Mouse (Mus musculus) T-helper 1 cell (primary cell): ENCODE data around the gene Prex1.

Source experiments
- in situ Hi-C: fragments of 300-600 bp; cut with MboI, MseI; formaldehyde crosslinking; loops from one replicate; pipeline ENCODE4 v1.15.1; 2025; ENCODE audit warnings: high pct_unique_total_duplicates

Gene Prex1

DNA sequence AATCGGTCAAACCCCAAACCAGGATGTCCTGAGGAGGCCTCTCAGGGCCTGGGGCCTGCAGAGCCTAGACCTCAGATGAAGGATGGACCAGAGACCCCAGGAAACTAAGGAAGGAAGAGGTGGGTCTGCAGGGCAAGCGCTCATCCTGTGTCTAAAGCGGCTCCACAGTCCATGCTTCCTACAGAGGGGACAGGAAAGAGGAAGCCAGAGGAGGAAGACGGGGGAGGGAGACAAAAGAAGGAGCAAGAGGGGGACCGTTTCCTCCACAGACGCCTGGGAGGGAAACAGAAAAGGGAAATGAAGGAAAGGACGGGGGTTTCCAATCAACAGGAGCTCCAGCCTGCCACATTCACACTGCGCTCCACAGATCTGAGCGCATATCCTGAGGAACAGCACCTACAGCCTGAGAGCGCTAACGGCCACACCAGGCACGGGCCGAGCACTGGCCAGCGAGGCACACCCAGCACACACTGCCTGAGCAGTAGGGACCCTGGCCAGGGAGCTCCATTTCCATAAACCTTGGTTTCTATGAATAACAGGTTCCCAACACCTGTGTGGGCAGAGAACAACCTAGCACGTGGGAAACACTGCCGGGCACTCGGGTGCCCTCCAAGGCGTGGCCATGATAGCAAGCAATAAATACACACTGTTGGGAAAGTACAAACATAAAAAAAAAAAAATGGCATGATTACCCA, 74.5 kb downstream of the Prex1 start:
- in situ Hi-C loops: no loop called here

DNA sequence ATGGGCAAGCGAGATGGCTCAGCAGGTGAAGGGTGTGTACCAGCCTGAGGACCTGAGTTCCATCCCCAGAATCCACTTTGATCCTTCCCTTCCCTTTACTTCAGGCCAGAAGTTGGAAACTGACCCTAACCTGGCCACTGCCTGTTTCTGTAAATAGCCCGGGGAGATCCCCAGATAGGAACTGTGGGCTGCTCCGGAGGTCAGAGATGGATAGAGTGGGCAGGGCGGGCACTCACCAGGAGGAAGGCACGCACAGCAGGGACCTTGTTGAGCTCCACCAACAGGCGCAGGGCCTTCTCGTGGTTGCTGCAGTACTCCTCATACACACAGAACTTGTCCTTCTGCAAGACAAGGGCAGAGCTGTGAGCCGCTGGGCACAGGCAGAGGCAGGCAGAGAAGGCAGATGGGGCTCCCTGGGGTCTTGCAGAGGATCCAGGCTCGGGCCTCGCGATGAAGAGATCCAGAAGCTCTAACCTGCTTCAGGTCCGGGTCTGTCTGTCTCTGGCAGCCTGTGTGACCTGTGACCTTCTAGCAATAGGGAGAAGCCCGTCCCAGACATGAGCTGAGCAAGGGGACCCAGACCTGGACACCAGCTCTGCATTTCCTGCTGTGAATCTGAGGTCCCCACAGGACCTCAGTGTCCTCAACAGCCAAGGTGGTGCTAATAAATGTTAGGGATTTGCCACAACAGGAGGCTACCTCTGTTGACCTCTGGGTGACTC, 75.4 kb downstream of the Prex1 start:
- in situ Hi-C loops: no loop called here

DNA sequence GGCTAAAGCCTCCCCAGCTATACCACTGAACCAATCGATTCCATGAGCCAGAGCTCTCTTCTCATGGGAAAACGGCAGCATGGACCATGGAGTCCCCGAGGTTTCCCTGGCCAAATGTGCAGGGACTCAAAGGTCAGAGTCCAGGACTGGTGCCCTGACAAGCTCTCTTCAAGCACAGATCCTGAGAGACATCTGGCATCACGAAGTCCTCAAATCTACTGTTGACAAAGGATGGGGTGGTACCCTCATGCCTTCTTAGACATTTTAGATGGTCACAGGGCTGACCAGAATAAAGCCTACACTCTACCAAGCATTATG, 76.0 kb downstream of the Prex1 start:
- in situ Hi-C loops: no loop called here

DNA sequence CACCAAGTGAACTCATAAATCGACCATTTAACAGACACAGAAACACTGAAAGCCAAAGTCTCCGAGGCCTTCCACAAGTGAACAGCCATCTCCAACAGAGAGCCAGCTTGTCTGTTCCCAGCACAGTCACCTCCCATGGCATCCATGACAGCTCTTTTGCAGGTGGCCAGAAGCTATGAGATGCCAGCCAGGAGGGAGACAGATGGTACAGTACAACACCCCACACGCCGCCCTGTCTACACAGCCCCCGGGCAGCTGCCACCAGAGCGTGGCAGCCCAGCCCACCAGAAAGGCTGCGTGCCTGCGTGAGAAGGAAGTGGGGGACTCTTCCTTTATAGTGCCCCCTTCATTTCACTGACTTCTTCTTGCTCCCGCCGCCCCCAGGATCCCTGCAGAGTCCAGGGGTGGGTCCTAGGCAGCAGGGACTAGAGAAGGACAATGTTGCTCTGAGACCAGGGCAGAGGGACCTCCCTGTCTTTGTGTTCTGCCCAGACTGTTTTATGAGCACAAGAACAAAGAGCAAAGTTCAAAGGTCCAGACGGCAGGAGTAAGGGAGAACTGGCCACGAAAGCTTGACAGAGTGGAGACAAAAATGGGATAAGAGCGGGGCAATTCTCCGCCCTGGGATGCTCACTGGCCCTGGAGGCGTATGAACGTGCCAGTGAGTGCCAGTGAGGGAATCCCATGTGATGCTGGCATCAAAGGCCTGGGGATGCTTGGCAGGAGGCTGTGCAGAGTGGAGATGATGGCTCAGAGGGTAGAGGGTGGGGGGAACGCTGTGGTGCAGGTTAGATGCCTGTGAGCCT, 76.6 kb downstream of the Prex1 start:
- in situ Hi-C loops: no loop called here

DNA sequence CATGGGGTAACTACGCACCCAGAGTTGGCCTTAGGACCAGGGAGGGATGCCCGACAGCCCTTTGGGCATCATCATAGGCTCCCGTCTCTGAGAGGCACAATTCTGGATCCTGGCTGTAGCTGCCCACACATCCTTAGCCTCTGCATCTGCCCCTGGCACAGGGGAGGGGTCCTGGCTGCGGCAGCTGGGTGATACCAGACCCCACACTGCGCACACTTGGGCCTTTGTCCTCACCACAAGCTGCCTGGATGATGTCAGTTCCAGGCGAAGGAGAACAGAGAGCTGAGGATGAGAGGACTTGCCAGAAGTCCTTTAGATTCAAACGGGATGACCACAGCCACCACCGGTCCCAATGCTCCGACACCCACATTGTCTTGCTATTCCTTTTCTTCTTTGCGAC, 78.1 kb downstream of the Prex1 start:
- in situ Hi-C loops: no loop called here

DNA sequence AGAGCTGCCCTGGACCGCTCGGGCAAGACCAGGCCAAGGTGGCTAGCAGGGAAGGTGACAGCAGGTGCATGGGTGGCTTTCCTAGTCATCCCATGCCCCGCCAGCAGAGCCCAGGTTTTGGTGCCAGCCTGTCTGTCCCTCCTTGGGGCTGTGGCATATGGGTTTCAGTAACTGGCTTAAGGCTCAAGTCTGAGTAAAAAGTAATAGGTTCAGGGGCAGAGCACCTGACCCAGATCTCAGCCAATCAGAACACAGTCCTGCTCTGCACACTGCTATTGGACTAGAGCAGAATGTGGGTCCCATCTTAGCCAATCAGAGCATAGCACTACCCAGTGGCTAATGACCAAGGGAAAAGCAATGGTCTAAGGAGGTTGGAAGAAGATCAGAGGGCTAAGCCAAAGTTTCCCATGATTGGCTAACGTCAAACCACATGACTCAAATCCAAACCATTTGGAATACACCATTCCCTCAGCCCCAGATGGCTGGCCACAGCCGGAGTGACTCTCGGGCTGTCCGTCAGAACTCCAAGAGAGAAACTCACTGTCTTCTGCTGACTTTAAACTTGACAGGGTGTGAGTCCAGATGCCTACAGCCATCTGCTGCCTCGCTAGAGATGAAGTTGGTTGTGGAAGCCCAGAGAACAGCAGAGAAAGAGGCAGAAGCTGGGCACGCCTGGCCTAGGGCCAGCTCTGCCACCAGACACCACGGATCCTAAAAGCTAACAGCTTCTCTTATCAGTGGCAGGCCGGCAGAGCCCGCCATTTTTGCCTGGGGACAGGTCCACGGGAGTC, 80.9 kb downstream of the Prex1 start:
- in situ Hi-C loops: no loop called here

DNA sequence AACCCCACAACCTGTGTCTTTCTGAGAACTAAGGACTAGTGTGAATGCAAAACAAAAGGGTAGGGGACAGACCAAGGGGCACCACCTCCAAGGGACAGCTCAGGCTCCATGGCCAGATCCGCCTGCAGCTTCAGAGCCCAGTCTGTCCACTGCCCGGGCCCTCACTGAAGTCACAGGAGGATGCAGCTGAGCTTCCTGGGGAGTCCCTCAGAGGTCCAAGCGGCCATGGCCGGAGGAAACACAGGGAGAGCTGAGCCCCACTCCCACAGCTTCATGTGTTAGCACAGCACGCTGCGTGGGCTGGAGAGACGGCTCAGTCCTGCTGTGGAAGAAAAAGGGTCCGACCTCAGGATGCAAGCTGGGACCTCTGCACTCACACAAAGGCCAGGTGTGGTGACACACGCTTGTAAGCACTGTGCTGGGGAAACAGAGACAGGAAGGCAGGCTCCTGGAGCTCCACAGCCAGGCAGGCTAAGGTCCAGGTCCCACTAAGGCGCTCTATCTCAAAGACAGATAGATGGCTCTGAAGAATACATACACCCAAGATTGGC, 81.9 kb downstream of the Prex1 start:
- in situ Hi-C loops: no loop called here

DNA sequence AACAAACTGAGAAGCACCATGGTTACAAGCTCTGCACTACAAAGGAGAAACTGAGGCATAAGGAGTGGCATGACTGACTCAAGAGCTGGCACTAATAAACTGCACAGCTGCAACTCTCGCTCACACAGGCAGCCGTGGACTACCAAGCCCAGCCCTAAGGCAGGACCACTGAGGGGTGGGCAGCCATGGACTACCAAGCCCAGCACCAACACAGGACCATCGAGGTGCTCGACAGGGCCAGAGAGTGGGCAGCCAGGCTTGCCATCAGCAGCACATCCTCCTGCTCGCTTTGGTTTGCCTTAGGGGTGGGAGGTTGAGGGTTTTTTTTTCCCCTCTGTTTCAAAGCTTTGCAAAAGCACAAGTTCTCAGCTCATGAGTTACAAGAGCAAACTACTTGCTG, 82.4 kb downstream of the Prex1 start:
- in situ Hi-C loops: no loop called here

DNA sequence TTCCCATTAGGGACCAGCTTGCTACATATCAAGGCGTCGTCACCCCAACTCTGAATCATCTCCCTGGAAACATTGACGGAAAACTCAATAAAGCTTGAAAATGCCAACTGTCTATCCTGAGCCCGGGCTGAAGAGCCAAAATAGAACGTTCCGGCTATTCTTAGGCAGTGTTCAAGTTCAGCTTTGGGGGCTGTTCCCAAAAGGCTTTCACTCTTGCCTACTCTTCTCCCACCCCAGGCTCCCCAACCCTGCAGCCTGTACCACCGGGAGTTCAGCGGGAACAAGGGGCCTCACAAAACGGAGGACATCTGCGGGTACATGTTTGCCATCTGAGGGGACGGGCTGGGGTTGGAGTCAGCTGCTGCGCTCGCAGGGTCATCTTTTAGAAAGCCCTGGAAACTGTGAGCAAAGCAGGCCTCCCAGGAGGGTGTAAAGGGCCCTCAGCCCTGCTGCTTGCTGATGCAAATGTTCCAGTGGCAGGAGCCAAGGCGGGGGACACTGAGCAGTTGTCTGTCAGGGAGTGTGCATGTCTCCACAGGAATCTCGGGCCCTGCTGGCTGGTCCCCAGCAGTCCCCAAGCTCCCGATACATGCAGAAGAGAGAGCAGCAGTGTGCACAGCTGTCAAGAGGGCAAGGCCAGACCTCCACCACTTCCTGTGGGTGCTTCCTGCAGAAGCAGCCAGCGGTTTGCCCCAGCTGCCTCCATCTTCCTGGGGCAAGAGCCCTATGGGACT, 83.5 kb downstream of the Prex1 start:
- in situ Hi-C loops: no loop called here

DNA sequence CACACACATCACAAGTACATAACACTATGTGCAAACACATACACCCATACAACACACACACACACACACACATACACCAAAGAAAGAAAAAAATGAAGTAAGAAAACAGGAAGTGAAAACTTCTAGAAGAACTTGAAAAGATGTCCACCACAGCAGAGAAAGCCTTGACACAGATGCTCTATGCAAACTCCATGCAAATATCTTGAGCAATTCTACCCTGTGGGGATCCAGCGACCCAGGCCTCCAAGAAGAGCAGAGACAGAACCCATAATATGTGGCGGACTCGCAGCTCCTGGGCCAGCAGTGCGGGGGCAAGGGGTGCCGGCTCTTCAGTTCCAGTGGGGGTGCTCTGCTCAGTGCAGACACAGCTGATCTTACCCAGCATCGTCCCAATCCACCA, 86.1 kb downstream of the Prex1 start:
- in situ Hi-C loops: no loop called here

DNA sequence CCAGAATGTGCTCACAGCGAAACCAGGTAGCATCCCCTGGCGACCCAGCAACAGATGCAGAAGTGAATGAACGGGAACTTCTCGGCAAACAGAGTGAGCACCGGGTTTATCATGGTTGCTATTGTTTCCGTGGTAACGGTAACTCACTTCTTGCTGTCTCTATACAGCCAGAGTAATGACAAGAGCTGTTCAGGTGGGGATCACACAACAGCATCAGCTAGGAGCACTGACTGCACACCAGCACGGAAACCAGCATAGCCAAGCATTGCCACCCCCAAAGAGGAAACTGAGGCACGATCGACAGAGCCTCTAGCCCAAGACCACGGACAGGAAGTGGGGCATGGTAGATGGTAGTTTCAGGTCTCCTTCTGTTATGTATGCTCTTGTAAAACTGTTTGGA, 88.4 kb downstream of the Prex1 start:
- in situ Hi-C loops: no loop called here

DNA sequence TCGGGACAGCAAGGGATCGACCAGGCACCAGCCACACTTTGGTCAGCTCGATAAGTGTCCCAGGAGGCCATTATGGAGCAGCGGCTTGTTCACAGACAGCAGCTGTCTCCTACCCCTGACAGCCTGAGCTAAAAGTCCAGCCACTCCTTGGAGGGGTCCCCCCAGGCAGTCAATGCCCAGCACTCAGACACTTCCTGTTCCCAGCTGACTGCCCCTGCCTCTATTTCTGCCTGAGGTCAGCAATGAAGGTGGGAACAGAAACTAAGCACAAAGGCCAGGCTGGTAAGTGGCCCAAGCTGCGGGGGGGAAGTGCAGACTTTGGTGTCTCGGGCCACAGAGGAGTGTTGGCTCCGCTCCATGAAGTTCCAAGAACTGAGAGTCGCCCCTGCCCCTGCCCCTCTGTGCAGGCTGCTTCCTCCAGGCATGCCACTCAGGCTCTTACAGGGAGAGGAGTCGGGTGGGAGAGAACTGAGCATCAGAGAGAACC, 90.5 kb downstream of the Prex1 start:
- in situ Hi-C loops: no loop called here

DNA sequence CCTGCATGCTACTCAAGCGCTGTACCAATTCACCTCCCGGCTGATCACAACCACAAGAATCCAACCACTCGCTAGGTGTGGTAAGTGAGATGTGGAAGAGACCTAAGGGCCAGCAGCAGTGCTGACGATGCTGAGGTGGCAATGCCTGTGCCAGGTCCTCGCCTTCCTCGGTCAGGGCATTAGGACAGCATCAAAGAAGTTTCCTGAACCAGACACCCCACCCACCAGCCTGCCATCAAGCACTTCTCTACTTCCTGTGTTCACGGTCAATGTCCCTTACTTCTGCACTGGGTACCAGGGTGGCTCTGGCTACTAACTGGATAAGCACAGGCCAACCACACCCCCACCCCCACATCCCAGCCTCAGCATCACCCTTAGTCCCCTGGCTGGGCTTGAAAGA, 91.0 kb downstream of the Prex1 start:
- in situ Hi-C loops: no loop called here

DNA sequence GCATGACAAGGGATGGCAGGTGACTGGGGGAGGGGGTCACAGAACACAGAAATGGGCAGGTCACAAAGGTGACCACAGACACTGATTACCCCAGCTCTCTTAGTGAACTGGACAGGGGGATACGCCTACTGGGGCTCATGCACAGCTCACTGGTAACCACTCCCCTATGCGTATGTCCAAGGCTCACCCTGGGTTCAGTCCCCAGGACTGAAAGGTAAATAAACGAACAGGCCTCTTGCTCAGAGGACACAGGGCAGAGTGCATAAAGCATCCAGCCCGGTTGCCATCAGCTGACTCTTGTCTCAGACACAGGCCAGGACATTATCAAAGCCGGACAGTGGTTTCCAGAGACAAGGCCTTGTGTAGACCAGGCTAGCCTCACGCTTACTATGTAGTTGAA, 91.6 kb downstream of the Prex1 start:
- in situ Hi-C loops: no loop called here

DNA sequence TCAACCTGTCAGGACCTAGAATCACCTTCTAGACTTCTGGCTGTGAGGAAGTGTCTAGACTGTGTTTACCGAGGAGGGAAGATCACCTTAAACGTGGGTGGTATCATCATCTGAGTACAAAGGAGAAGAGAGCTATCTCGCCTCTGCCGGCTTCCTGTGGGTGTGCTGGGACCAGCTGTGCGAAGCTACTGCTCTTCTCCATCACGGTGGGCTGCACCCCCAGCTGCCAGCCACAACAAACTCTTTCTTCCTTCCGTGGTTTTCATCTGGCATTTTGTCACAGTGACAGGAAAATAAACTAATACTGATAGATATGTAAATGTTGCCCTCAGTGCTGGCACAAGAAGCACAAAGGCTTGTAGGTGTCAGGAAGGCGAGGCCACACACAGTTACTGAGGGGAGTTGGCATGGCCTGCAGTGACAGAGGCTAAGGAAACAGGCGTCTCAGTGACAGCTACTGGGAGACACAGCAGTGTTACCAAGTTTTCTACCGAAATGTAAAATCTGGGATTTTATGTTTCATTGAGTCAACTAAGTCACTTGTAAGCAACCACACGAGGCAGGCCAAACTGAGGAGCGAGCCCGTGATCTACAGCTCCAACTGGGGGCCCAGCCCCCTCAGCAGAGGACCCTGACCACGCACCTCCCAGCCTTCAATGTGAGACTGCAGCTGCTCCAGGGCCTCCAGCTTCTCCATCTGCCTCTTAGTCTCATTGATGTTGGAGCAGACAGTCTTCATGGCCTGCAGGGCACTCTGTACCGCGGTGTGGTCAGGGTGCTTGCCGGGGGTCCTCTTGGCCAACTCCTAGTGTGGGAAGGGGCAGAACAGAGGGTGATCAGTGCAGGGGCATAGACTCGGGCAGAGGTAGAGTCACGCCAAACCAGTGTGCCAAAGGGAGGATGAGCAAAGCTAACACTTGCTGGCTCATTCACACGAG, 92.8 kb downstream of the Prex1 start:
- in situ Hi-C loops: no loop called here

DNA sequence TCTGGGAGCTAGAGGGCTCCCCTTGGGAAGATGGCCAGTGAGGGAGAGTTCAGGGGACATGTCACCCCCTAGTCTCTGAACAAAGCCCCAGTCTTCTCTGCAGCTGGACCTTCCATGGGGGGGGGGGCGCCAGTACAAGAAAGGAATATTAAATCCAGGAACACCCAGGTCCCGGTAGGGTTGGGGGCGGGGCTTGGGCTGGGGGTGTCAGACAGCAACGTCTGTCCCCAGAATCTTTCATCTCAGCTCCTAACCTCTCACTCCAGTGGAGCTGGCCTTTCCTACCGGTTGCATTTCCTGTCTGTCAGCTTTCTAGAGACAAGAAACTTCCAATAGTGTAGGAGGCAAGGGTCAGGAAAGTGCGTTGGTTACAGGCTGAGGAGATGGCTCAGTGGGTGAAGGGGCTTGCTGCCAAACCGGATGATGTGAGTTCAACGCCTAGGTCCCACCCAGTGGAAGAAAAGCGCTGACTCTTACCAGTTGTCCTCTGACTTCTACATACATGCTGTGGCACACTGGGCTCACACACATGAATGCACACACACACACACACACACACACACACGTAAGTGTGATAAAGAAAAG, 93.6 kb downstream of the Prex1 start:
- in situ Hi-C loops: no loop called here

DNA sequence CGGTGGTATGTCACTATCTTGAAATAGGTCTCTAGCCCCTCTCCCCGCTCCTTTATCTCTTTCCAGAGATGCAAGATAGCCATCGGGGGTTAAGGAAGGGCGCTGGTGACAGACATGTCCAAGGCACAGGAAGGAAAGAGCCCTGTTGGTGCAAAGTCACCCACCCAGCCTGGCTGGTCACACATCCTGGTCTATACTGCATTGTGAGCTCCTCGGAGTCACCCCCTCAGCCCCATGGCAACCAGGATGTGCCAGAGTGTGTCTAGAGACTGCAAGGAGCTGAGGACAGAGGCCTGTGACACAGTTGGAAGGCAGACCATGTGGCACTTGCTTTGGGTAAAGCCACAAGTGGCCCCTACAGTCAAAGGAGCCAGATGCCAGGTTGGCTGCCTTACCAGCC, 94.4 kb downstream of the Prex1 start:
- in situ Hi-C loops: no loop called here

DNA sequence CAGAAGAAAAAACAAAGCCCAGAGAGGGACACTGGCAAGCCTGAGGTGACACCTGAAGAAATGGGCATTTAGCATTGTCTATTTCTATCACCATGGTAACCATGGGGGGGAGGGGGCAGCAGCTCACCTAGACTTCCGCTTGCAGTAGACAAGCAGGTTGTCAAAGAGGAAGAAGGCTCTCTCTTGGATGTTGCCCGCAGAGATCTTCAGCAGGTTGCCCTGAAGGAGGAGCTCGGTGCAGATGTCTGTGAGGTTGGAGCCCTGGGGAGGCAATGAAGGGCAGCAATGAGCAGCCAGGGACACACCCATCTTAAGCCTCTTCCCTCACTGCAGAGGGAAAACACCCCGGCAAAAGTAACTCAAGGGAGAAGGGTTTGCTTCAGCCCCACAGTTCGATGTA, 95.9 kb downstream of the Prex1 start:
- in situ Hi-C loops: no loop called here

DNA sequence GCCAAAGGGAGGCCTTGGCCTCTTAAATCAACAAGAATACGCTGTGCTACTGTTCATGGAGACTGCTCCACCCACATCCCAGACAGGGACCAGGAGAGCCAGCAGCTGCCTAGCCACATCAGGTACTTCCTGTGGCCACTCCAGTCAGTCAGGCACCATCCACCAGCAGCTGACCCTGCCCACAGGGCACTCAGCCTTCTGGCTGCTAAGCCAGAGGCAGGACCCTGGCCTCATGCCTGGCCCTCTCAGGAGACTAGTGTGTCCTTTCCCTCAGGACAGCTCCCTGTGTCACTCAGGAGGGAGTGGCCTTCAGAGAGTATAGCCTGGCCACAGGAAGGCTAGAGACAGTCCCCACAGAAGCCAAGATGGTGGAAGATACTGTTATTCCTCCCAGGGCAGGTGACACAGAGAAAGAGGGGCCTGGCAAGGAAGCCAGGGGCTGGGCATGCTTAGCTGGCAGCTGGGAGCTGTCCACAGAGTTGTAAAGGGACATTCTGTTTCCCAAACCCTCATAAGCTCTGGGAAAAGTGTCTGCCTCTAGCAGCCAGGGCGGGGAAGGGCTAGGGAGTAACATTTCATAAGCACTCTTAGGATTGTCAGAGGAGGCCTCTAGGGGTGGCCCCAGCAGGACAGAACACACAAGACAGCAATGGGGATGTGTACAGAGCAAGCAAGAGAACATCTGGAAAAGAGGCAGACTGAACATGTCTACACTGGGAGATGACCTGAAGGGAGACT, 98.1 kb downstream of the Prex1 start:
- in situ Hi-C loops: no loop called here
